Mouse (Mus musculus) activated CD4-positive, CD25-positive, alpha-beta regulatory T cell, adult 4 months (primary cell): ENCODE data around the gene Rdh7. TPM values are rescaled to one million over a fixed set of nuclear protein-coding genes. Genes with fewer than 3 reads are reported as not detected.
"Not testable (repeated sequence)": the region's sequence is repeated elsewhere in the genome, so short reads cannot be mapped to it uniquely, and the experiment has no call there.

Source experiments
- ATAC-seq: one replicate; pipeline ENCODE4 v1.8.0; 2017
- polyA plus RNA-seq, 2 experiments: library from polyadenylated mRNA; unstranded; fragments of 100-300 nt; shearing (Covaris generic); gene quantifications; one replicate each; pipeline ENCODE4 v1.2.1; 2017

Rdh7 gene
- not detected for polyA plus RNA-seq

DNA sequence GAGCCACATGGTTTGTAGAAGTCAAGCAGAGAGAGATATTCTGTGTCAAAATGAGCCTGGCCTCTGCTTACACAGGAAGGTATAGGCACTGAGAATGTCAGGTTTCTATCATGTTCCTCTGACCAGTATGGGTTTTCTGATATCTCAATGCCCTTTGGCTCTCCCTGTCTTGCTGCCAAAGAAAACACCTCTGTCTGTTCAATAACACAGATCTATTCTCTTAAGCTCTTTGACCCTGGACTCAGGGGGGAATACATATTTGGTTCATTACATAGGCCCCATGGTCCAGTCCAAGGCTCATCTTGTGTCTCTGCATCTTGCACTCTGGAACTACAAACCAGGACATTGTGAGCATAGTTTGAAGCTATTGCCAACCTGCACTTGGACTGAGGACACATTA, at the start of gene Rdh7:
TSS of gene Rdh7 (minus strand) at position 213 of the 400 bp plus-strand sequence.
- ATAC-seq = no peak

DNA sequence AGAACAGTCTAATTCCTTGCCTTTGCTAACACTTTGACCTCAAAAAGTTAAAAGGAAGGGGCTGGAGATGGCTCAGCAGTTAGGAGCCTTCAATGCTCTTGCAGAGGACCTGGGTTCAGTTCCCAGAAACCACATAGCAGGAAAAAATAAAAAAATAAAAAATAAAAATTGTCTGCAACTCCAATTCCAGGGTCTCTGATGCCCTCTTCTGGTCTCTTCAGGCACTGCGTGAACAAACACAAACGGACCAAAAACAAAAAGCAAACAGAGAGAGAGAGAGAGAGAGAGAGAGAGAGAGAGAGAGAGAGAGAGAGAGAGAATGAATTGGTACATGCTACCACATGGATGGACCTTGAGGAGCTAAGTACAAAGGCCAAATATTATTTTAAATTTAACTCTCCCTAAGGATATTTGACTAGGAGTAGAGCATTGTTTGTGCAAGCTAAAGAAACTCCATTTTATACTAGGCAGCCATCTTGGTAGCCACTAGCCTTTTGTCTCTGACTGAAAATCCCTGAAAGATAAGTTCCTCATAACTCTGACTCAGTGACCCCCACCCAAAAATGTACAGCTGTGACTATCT, 48.9 kb upstream of the Rdh7 start:
- no peak for ATAC-seq

DNA sequence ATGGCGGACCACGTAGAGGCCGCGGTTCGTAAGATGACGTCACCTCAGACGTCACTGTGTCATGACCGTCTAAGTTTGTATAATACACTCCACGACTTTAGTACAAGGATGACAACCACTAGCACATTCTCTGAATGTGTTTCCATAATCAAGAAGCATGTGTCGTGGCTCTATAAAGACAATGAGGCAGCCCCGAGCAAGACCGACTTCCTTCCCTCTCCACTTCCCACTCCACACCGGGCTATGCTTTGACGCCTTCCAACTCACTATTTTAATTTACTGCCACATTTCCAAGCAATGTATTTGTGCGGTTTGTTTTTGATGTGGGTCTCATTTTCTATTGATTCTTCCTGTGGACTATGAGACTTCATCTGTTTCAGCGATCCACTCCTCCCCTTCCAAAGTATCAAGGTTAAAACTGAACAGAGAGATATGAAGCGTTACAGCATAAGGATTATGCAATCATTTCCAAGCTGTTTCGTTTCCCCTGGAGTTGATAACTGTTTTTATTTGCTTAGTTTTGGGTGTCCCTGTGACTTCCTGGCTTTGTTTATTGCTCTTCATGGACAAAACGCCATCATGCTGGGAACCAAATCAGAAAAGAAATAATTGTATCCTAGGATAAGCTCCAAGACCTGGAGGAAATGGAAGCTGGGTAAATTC, 48.3 kb upstream of the Rdh7 start:
- ATAC-seq = no peak

DNA sequence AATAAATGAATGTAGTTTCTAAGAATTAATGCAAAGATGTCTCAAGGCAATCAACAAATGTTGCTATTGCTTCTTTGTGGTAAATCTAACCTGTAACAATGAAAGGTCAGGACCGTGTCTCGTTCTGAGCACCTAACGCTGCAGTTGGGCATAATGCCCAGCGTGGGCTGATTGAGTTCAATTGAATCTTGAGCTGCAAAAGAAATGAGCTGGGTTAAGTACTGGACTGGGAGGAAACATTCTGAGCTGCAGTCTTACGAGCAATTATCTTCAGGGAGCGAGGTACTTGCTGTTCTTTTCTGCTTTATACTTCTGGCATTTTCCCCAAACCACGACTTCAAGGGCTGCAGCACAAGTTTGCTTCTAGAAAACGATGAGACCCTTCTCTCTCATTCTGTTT, 47.7 kb upstream of the Rdh7 start:
- ATAC-seq = no peak

DNA sequence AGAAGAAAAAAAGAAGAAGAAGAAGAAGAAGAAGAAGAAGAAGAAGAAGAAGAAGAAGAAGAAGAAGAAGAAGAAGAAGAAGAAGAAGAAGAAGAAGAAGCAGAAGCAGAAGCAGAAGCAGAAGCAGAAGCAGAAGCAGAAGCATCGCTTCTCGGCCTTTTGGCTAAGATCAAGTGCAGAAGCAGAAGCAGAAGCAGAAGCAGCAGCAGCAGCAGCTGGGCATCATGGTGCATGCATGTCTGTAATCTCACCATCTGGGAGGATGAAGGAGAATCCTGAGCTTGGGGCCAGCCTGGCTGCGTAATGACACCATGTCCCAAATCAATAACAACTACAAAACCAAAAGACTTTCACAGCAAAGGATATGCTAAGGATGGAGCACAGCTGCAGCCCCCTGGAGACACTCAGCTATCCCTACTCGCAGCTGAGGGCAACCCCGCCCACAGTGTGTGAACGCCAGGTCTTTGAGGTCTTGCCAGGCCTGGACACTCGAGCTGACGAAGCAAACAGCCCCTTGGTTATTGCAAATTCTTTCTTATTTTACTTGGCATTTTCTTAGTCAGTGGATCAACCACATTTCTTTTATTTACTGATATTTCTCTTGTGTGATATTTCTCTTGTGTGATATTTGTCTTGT, 43.8 kb upstream of the Rdh7 start:
- no peak for ATAC-seq

DNA sequence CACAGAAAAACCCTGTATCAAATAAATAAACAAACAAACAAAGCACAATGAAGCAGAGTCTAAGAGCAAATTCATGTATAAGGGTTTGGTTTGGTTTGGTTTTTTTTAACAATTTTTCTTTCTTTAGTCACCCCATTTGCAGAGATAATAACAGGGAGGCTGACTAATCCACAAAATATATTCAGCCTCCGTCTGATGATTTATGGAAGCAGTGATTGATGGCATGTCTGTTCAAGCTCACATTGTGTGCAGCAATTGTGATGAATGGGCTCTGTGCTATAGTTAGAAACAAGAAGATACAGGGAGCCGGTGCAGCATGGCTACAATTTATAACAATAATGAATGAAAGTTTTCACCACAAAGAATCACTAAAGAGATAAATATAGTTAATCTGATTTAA, 39.1 kb upstream of the Rdh7 start:
- no peak for ATAC-seq

DNA sequence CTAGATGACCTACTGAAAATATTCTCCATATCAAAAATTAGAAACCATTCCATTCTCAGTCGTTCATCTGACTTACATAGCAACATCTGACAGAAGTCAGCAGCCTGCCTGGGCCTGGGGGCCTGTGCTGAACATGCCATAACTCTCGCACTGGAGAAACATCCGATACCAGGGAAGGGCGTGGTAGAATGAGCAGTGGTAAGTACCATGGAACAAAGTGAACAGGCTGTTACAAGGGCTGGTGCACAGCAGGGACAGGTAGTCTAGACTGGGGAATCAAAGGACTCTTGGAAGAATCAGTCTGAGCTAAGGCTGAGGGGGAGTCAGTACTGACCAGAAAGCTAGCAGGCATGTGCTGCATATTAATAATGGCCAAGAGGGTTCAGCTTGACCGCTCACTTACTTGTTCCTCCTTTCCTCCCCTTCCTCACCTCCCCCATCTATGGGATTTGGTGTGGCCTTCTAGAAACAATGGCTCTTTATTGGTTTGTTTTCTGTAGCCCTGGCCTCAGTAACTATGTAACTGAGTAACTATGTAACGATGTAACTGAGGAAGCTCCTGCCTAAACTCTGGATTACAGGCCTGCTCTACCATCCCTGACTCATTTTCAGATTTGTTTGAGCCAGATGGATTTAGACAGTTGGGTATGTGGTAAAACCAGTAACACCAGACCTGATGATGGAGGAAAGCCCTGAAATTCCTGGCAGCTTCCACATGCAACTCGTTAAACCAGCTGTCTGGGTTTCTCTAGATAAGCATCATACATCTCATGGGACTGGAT, 36.2 kb upstream of the Rdh7 start:
- no peak for ATAC-seq

DNA sequence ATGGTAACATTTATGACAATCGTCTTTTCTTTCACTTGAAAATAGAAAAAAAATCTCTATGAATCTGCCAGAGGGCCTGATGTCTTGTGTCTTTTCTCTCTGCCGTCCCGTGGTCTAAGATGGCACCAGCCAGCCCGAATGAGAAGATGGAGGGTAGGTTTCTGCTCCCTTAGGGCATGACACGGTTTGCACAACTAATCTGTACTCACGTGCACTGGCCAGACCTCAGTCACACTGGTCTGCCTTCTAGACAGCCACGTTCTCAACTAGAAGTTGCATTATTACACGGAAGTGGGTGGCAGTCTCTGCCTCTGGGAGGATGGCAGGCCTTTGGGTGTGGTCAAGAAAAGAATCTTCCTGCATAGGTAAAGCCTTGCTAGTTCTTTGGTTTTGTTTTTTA, 34.4 kb upstream of the Rdh7 start:
- ATAC-seq = no peak

DNA sequence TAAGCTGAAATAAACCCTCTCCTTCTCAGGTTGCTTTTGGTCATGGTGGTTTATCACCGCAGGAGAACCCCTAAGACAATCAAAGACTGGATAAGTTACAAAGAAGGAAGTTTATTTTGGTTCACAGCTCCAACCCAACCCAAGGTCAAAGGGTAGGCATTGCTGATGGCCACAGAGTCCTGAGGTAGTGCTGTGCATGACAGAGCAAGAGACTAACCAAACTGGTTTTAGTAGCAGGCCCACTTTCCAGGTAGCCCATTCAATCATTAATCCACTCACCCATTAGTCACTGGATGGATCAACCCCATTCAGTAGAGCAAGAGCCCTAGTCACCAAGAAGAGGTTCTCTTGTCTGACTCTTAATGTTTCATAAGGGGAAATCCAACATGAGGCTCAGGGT, 33.6 kb upstream of the Rdh7 start:
- no peak for ATAC-seq

DNA sequence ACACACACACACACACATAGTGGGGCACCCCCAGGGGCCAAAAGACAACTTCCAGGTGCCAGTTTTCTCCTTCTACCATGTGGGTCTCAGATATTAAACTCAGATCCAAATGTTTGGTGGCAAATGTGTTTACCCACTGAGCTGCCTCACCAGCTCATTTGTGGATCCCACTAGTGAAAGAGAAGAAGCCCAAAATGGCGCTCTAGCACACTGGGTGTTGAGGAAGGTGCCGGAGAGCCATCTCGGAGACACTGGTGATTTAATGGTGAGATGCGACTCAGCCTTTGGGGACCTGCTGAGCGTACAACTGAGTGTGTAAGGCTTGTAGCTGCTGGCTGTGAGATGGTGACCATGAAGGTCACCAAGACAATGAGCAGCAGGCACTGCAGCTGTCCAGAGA, 29.0 kb upstream of the Rdh7 start:
- no peak for ATAC-seq

DNA sequence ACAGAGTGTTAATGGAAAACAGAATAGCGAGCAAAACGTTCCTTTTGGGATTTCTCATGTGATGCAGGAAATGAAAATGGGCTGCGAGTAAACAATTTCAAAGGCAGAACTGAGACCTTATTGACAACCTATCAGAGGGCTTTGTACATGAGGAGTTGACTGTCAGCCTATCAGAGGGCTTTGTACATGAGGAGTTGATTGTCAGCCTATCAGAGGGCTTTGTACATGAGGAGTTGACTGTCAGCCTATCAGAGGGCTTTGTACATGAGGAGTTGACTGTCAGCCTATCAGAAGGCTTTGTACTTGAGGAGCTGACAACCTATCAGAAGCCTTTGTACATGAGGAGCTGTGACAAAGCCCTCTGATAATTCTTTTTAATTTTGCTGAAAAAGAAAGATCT, 28.6 kb upstream of the Rdh7 start:
- ATAC-seq = not testable (repeated sequence)

DNA sequence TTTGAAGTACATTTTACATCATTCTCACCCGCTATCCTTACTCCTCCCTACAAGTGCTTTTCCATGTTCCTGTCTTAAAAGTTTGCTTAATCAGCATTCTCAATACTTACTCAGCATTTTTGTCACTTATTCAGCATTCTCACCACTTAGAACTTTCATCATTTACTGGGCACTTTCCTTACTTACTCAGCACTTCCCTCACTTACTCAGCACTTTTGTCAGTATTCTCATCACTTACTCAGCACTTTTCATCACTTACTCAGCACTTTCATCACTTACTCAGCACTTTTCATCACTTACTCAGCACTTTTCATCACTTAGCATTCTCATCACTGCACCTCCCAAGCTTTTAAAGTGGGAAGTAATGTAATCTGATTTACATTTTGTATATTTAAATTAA, 27.0 kb upstream of the Rdh7 start:
- ATAC-seq = no peak

DNA sequence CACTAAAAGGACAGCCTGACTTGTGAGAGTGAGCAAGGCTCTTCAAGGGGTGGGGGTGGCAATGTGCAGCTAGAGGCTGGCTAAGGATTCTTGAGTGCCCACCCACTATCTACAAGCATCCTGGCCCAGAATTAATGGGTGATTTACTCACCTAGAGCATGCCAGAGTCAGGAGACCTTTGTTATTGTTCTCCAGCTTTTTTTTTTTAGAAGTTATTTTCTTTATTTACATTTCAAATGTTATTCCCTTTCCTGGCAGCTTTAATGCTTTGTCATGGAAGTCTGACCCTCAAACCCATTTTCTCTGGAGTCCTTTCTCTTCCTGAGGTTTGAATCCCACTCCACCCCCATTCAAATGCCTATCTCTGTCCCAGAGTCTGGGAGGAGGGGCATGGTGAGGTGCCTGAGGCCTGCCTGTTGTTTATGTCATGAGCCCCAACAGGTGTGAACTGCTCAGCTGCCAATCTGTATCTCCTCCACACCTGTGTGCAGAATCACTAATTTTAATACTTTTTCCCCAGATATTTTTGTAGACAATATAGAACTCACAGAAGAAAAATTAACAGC, 18.9 kb upstream of the Rdh7 start:
- ATAC-seq = no peak

DNA sequence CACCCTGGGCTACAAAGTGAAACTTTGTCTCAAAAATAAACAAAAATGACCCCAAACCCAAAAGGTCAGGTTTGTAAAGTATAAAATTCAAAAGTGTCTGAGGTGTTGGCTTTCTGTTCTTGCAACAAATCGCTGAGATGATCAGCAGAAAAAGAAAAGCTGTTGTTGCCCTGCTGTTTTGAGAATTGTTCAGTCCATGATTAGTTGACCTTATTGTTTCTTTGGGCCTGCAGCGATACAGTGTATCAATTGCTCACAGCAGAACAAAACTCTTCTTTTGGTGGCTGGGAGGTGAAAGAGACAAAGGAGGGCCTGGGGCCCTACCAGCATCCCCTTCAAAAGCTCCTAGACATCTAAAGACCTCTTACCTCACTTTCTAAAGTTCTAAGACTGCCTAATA, 17.5 kb upstream of the Rdh7 start:
- ATAC-seq = no peak

DNA sequence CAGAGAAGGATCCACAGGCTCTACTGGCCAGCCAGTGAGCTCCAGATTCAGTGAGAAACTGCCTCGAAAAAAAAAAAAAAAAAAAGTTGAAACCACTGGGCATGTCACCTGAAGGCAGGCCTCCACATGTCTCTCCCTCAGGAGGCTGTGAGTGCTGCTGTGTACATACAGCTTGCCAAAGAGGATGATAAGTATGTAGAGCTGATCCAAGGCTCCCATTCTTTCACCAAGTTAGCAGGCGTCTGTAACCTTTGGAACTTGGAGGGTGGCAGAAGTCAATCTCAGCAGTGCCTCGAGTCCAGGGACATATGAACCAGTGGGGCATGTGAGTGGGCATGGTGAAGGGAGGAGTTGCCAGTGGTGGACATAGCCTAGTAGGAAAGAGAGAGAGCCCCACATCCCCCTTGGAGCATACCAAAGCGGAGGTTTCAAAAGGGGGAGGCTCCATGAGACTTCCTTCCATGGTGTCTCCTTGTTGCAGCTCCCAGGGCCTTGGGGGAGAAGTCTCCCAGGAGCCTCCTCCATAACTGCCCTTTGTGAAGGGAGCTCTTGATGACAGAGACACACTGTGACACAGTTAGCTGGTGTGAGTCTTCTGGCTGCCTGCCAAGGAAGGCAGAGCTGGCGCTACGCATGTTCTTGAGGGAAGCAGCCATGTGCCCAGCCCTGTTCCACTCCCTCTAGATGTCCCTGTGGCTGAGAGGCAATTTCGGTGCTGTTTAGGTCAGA, 16.3 kb upstream of the Rdh7 start:
- no peak for ATAC-seq

DNA sequence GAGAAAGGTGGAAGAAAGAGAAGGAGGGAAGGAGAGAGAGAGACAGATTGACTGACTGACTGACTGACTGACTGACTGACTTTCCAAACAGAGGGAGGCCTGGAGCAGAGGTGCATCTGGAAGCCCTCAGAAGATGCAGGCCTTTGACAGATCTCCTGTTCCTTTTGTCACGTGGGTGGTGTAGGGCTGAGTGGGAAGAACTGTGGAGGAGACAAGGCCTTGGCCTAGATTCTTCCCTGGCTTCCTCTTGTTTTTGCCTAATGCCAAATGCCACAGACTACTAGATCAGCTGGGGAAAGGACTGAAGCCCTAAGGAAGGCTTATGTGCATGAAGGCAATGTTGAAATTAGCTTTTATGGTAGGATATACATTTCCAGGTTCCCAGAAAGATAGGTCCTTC, 14.5 kb upstream of the Rdh7 start:
- no peak for ATAC-seq

DNA sequence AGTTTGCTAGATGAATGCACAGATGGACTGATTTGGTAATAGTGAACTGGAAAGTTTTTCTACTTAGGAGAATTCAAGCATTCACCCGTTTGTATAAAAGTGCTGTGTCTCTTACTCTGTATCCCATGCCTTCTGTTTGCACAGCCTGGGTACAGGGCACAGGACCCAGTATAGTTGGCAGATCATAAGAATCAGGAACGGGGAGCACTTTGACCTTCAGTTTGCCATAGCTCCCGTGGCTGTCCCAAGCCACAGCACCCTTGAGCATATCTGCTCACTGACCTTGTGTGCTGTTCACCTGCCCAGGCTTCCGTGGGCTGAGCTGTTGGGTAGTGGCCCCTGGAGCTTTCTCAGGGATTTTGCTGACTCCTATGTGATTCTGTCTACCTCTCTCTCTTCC, 13.1 kb upstream of the Rdh7 start:
- no peak for ATAC-seq

DNA sequence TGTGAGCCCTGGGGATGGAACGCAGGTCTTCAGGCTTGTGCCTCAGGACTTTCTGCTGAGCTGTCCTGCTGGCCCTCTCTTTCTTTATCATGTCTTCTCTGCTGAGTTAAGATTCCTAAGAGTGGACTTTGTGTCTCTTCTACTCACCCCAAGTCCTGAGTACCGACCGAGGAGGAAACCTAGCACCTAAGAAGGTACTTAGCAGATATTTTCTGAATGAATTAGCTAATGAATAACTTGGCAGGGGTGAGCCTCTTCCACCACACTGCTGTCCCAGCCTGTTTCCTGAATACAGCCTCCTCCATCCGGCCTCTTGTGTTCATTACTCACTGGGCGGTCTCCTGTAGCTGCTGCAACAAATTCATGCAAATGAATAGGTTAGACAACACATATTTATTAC, 11.2 kb upstream of the Rdh7 start:
- no peak for ATAC-seq

DNA sequence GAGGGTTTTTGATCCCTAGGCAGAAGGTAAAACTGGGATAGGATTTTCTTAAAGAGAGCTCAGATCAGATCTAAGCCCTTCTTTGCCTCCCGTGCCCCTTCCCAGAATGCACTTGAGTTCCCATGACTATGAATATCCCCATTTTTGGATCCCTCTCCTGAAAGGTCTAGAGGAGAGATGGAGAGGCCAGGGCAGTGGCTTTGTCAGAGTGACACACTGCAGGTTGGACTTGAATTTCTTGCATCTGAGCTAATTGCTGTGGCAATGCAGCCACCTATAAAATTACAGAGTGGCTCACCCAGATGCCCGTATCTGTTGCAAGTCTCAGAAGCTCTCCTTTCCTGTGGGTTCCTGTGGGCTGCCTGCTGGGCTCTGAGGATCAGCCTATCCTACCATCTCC, 9.6 kb upstream of the Rdh7 start, which contains the start of gene Sdr9c7:
TSS of gene Sdr9c7 (plus strand) at position 301 of the 400 bp plus-strand sequence.
- ATAC-seq = no peak

DNA sequence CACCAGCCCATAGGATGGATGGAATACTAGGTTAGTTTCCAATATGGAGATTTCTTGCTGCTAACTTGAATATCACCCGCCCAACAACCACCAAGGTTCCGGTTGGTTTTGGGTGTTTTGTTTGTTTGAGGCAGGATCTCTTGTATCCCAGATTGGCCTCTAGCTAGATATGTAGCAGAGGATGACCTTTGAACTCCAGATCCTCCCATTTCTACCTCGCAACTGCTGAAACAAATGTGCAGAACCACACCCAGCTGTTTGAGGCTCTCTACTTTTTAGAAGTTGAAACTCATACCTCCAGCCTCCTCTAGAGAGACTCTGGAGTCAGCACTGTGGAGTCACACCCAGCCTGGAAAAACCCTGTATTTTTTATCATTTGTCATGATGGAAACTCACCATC, 8.9 kb upstream of the Rdh7 start:
- ATAC-seq = no peak

DNA sequence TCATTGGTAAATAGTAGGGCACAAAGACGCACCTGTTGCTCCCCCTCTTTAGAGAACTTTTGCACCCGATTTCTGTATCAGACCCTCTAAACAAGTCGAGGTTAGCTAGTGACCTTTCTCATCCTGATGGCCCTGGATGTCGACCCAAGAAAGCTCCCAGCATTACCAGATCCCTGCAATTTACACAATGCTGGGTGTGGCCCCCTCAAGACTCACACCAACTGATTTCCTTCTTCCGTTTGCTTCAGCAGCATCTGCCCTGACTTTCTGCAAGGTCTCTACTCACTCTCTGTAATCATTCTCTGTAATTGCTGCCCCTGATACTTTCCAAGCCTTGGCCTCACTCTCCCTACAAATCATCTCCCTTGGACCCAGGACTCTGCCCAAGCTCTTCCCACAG, 8.1 kb upstream of the Rdh7 start:
- no peak for ATAC-seq
